Mouse (Mus musculus) brown adipose tissue, adult 24 weeks (tissue): ENCODE data around the gene Rpl26. TPM values are rescaled to one million over a fixed set of nuclear protein-coding genes. Genes with fewer than 3 reads are reported as not detected.

Experiments
- H3K27ac ChIP-seq: fragments of 200-500 bp; replicated peaks from 2 replicates; pipeline ENCODE4 v1.5.1; 2012; ENCODE audit warnings: low read depth, mild to moderate bottlenecking, low read length
- H3K4me1 ChIP-seq: fragments of 200-500 bp; 2 replicates; pipeline ENCODE4 v1.6.1; 2012; ENCODE audit warnings: low read length, mixed read lengths; ENCODE audit not compliant: control insufficient read depth, insufficient read depth, insufficient read length
- H3K4me3 ChIP-seq: fragments of 200-500 bp; 2 replicates; pipeline ENCODE4 v1.5.1; 2012; ENCODE audit warnings: low read depth, mild to moderate bottlenecking, low read length, moderate library complexity; ENCODE audit not compliant: insufficient read depth
- polyA plus RNA-seq: library from polyadenylated mRNA; stranded (reverse); fragments of >200 nt; gene quantifications from 2 replicates; pipeline ENCODE4 v1.2.4, GENCODE M21; 2012; ENCODE audit not compliant: missing spikeins, insufficient read depth, insufficient read length

The Rpl26 gene
- polyA plus RNA-seq, result 1,653 and 1,681 TPM in 2 replicates

DNA sequence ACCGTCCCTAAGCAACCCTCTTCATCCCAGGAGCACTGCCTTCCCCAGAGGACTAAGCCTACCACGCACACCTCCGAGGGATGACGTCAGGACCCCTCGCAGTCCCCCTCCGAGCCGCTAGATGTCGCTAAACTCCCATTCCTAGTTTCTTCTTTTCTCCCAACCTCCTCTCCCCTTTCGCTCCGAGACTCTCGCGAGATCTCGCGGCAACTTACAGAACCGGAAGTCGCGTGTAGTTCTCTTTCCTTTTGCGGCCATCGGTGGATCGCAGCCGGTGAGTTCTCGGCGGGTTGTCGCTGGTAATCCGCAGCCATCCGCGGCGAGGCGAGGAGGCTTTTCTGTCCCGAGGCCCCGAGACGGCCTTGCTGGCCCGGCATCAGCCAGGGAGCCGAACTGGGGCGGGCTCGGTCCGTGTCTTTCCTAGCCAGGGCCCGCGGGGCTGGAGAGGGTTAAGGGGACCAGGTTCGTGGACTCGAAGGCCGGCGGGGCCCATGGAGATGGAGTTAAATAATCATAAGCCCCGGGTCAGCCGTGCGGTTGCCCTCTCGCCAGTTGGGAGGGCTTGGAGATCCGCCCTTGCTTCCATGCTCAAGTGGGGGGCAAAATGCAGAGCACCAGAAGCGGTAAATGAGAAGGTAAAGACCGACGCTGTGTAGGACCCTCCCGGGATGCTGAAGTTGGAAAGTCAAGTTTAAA lies at the start of gene Rpl26:
Gene Rpl26 (plus strand): TSS at position 233 of the 696 bp plus-strand sequence.
- Histone ChIP-seq H3K4me3 (peak within 1 kb of the TSS; percentile 95), H3K27ac (peak within 1 kb of the TSS; percentile 61), H3K4me1 (0 out of 2 replicates have a peak, but pooled peaks cover 2% of the 10 kb centered on the region)

DNA sequence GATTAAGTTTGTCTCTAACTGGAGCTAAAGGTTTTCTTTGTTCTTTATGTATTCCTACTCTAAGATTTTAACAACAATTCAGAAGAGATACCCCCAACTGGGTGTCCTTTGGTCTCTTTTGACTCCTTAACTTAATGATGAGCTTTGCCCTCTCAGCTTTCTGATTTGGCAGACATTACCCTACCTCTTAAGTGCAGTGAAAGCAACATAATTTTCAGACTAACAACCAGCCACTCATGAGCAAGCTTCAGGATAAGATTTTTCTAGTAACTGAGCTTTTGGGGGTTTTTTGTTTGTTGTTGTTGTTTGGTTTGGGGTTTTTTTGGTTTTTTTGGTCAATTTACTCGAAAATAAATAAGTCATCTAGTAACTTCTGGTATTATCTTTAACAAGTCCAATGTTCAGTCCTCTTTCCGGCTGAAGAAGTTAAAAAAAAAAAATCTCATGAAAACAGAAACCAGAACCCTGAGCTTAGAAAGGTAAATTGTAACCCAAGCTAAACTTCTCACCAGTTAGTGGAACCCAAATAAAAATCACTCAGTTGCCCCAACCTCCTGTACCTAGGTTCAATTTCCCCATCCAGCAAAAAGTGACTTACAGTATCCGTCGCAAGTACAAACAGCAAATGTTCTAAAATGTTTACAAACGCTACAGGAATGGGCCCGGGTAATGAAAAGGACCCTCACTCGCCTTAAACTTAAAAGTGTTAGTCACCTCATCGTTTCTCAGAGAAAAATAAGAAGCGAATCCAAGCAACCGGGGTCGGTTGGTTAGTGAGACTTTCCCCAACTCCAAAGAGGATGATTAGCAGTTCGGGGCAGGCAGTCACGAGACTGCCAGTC lies 49.5 kb upstream of the Rpl26 start:
- Histone ChIP-seq H3K4me1 (peaks cover 20% of the 10 kb centered on the region; the same call in 1 of the 2 replicates), H3K27ac (peak overlapping the region; percentile 94), H3K4me3 (peak overlapping the region; percentile 84)

DNA sequence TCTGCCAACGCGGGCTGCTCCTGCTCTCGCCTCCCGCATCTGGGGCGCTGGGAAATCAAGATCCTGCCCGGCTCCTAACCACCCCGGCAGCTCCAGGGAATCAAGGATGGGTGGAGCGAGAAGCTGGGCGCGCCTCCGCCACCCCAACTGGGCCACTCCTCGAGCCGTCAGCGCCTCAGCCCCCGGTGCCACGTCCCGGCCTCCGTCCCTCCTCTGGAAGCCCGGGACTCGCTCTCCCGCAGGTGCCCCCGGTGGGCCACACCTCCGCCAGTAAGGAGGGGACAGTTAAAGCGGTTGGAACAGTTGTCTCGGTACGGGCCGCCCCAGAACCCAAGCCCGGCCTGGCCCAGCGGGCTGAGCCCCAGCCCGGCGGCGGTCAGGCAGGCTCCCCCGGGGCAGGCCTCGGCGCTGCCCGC lies 48.9 kb upstream of the Rpl26 start:
- H3K27ac ChIP-seq, result peak overlapping the region; percentile 94
- H3K4me3 ChIP-seq, result peak overlapping the region; percentile 84
- peaks cover 19% of the 10 kb centered on the region; the same call in 1 of the 2 replicates for H3K4me1 ChIP-seq

DNA sequence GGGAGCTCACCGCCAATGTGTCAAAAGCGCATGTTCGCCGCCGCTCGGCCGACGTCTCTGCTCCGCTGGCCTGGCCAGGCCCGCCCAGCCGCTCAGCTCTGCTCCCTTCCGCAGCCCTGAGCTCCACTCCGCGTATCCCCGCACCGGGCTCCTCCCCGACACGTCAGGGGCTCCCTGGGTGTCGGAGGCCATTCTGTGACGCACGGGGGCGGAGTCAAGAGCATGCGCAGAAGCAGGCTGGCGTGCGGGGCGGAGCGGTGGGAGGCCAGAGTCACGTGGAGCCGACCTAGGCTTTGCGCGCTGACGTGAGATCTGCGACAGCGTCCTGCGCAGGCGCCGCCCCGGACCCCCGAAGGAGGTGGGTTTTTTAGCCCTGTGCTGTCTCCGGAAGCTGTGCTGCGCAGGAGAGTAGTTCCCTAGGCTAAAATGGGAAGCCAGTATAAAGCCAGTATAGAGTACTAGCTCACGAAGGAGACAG lies 48.4 kb upstream of the Rpl26 start:
- Histone ChIP-seq H3K27ac (peak overlapping the region; percentile 95), H3K4me3 (peak overlapping the region; percentile 84)

DNA sequence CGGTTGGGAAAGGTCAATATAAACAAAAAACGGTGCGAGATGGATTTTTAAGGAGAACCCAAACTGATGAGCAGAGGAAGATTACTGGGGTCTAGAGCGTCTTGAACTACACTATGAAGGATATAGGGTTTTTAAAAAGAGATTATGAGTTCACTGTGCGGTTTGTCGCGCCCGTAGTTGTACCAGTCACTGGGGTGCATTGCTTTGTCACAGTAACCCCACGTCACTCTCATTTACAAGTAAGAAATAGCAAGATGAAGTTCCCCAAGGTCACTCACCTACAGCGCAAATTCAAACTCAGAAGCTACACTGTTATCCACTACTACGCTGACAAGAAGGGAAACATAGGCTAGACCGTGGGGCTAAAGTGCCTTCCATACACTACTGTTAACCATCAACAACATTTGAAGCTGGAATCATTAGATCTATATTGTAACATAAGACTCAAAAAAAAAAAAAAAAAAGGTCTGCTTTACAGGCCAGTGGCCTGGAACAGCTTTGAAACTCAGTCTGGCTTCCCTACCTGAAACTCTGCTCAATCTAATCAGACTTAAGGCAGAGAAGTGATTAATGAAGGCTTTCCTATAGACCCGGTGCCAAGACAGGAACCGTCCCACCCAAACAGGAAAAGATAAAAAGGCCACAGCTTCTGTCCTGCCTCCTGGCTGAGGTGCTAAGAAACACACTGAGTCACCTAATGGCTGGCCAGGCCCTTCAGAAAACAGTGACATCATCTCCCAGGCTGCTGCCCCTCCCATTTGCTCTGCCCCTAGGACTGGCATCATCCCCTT lies 47.6 kb upstream of the Rpl26 start:
- Histone ChIP-seq H3K4me3 (peak overlapping the region; percentile 46), H3K4me1 (peaks cover 20% of the 10 kb centered on the region; the same call in 1 of the 2 replicates), H3K27ac (peak overlapping the region; percentile 95)

More for the DNA sequence above, 48.4 kb upstream of the Rpl26 start:
- H3K4me1 ChIP-seq, result peaks cover 19% of the 10 kb centered on the region; the same call in 1 of the 2 replicates

DNA sequence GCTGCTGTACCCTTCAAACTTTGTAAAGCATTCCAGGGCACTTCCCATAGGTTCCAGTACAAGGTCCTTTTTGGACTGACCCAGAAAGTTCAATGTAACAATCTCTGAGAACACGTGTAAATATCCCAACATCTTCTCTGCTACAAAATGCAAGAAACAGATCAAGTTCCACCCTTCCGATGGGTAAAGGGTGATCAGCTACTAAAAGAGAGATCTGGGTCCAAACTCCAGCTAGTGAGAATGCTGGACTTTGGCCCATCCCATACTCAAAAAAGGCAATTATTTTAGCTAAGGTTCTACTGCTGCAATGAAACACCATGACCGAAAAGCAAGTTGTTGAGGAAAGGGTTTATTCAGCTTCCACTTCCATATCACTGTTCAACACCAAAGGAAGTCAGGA lies 46.8 kb upstream of the Rpl26 start:
- H3K4me1 ChIP-seq, result peaks cover 18% of the 10 kb centered on the region; the same call in 1 of the 2 replicates
- no peak overlapping the region for H3K4me3 ChIP-seq
- H3K27ac ChIP-seq, result peak overlapping the region; percentile 95

DNA sequence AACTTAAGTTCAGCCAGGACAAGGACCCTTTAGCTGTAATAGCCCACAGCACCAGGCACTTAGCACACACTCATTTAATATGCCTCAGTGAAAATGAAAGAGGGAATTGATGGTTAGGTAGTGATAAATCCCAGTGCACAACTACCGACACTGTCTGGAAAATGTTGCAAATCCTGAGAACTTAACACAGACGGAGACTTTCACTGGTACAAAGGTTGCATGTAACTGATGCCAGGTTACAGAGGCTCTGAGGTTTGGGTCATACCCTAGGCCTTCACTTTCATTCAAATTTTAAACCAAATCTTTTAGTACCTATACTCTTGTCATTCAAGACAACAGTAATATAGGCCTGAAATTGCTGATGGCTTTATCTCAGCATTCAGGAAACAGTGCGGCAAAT lies 44.1 kb upstream of the Rpl26 start:
- Histone ChIP-seq H3K27ac (peak overlapping the region; percentile 82), H3K4me3 (no peak overlapping the region), H3K4me1 (peaks cover 22% of the 10 kb centered on the region; the same call in 1 of the 2 replicates)

DNA sequence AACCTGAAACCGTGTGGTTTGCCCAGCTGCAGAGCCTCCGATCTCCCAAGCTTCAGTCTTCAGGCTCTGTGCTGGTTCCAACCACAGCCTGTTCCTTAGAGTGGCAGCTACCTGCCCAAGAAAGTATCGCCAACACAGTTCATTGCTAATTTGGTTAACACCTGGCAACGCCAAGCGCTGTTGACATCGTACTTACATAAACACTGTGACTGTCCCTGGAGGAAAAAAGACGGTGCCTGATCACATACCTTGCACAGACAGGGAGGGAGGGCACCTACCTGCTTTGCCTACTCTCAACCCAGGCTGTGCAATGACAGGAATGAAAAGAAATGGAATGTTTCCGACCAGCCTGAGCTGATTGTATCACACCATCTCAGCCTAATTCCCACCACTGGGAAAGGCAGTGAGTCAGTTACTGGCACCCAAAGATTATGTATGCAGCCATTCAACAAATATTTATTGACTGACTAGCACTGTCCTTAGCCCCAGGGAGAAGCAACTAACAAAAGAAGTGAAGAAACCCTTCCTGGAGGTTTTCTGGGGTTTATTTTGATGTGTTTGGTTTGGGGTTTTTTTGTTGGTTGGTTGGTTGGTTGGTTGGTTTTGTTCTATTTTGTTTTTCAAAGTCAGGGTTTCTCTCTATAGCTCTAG lies 41.3 kb upstream of the Rpl26 start:
- Histone ChIP-seq H3K27ac (peak overlapping the region; percentile 75), H3K4me3 (no peak overlapping the region), H3K4me1 (peaks cover 29% of the 10 kb centered on the region)

DNA sequence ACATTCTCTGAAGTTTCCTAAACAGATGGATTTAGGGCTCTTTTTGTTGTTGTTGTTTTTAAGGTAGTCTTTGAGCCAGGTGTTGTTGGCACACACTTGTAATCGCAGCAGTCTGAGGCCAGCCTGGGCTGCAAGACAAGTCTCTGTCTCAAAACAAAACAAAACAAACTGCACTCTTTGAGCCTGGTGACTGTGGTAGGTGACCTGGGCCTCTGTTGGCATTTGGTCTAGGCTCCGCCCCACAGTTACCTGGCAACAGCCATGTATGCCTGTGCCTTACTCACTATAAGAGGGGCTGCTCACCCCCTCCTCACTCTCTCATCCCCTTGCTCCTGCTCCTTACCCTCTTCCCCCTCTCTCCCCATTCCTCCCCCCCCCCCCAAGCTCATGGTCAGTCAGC lies 39.1 kb upstream of the Rpl26 start:
- Histone ChIP-seq H3K27ac (0 out of 2 replicates have a peak overlapping the region, but pooled peaks have one; percentile 22), H3K4me1 (peaks cover 44% of the 10 kb centered on the region)

DNA sequence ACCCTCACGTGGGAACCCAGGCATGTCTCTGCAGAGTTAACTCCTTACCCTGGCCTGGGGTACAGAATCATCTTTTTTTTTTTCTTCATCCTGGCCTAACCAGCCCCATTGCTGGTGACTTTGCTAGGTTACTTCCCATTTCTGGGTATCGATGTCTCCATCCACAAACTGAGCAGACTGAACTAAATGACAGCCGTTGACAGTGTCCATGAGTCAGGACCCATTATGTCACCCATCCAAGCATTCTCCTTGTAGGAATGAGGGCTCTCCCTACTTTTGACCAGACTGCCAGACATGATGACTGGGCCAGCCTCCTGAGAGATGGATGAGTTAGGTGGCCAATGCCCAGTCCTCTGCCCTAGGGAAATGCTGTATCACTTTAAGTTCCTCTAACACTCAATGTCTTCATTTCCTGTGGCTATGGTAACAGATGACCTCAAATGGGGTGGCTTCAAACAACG lies 37.7 kb upstream of the Rpl26 start:
- Histone ChIP-seq H3K4me1 (peaks cover 47% of the 10 kb centered on the region), H3K4me3 (no peak overlapping the region), H3K27ac (peak overlapping the region; percentile 88)

More for the DNA sequence above, 39.1 kb upstream of the Rpl26 start:
- no peak overlapping the region for H3K4me3 ChIP-seq

DNA sequence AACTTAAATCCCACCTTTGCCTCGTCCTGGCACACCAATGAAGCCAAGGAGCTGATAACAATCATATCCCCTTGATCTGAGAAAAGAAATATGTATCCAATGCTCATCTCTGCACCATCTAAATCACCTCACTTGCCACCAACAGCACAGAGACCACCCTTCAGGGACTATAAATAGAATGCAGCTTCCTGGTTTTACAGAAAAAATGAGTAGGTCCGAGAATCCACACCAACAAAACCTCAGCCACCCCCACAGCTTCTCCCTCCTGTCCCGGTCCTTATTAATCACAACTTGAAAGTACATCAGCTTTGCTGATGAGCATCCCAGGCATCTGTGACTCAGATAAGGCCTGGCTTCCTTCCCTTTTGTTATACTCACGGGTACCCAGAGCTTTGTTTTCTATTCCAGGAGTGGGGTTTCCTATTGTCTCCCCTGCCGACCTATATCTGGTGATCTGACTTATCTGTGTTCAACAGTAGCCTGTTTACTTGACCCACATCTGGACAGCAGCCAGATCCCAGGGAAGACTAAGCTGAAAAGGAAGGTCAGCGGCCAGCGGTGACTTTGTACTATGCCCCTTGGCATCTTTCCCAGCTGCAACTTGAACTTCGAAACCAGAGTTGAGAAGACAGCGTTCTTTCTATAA lies 36.7 kb upstream of the Rpl26 start:
- Histone ChIP-seq H3K4me3 (no peak overlapping the region), H3K4me1 (peaks cover 48% of the 10 kb centered on the region), H3K27ac (peak overlapping the region; percentile 88)

DNA sequence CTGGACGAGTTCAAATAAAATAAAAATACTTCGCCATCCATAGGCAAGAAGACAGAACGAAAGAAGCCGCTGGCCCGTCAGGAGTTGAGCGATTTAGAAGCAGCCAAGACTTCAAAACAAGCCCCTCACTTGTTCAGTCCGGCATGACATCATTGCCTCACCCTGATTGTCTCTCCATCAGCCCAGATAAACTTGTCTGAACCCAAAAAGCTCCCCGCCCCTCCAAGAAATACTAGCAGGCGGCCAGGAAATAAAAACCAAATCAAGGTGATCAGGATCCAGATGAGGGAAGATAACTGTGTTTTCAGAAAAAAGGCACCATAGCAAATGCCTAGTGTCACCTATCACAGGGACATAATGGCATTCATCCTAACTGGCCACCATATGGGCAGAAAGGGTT lies 30.1 kb upstream of the Rpl26 start:
- Histone ChIP-seq H3K4me3 (peak overlapping the region; percentile 34), H3K4me1 (peaks cover 22% of the 10 kb centered on the region), H3K27ac (peak overlapping the region; percentile 92)

DNA sequence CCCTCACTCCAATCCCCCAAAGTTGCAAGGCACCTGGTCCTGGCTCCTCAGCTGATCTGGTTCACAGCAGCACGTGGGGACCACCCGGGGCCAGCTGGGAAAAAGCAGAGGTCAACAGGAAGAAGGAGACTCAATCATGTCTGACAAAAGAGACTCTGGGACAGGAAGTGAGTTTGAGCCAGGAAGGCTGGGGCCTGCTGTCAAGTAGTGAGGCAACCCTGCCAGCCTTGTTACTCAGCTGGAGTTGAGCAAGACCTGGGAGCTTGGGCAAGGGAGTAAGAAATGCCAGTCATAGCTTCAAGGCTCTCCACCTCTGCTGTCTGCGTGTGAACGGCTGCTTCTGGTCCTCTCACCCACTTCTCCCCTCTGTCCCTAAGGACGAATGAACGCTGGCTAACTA lies 29.6 kb upstream of the Rpl26 start, which contains the start of gene Ndel1:
Gene Ndel1 (minus strand): TSS at position 111 of the 400 bp plus-strand sequence.
- Histone ChIP-seq H3K4me1 (peaks cover 19% of the 10 kb centered on the region), H3K27ac (peak within 1 kb of the TSS; percentile 92), H3K4me3 (peak within 1 kb of the TSS; percentile 34)
